Mouse (Mus musculus) left cerebral cortex, postnatal 14 days (tissue): Measurements from ENCODE around the gene Myo10. TPM values are rescaled to one million over a fixed set of nuclear protein-coding genes. Genes with fewer than 3 reads are reported as not detected.
"Not testable (repeated sequence)": the region's sequence is repeated elsewhere in the genome, so short reads cannot be mapped to it uniquely, and the experiment has no call there.

ENCODE experiments used
- DNase-seq, 2 experiments: peaks; one replicate each; pipeline ENCODE4 v3.0.0; 2021 to 2022; ENCODE audit warnings: low spot score in 2 of 2, mixed read lengths in 1 of 2
- intact Hi-C: fragments of 180-260 bp; cut with DNase I; formaldehyde crosslinking; loops from one replicate; pipeline ENCODE4 v1.15.1; 2025
- total RNA-seq, 2 experiments: library from RNA; stranded (reverse); gene quantifications; 2 replicates each; pipeline ENCODE4 v1.2.3; 2021

Myo10 gene
- total RNA-seq, 2 experiments from 2014 or later: 44.0 to 48.1 TPM

GRCm38 (mm10) chr15:25707891-25708290 is 85.6 kb downstream of the Myo10 start:
- intact Hi-C loops: no loop called here
- no peak for DNase-seq

GRCm38 (mm10) chr15:25710876-25711275 is 88.6 kb downstream of the Myo10 start:
- no peak for DNase-seq
- intact Hi-C loops: no loop called here

- intact Hi-C loops: no loop called here
- no peak for DNase-seq
Observed at GRCm38 (mm10) chr15:25712877-25713276, 90.6 kb downstream of the Myo10 start.

GRCm38 (mm10) chr15:25713587-25714361 is 91.4 kb downstream of the Myo10 start:
- intact Hi-C loops: no loop called here
- peak; percentile 38 to 51 for DNase-seq

- no peak for DNase-seq
- intact Hi-C loops: loop anchor here (5.0 kb wide), 1 partner anchor 273 kb away; no protein-coding TSS in a partner anchor
Observed at GRCm38 (mm10) chr15:25715218-25715995, 93.1 kb downstream of the Myo10 start.

GRCm38 (mm10) chr15:25715996-25716395 is 93.7 kb downstream of the Myo10 start:
- intact Hi-C loops: loop anchor here (2.0 to 5.0 kb wide), 3 partner anchors 231 to 1125 kb away; no protein-coding TSS in a partner anchor
- DNase-seq: no peak

GRCm38 (mm10) chr15:25717006-25717405 is 94.7 kb downstream of the Myo10 start:
- intact Hi-C loops: loop anchor here (1.0 to 5.0 kb wide), 4 partner anchors 232 to 1126 kb away; no protein-coding TSS in a partner anchor
- peak; percentile 86 to 93 for DNase-seq

GRCm38 (mm10) chr15:25718104-25718503 is 95.8 kb downstream of the Myo10 start:
- intact Hi-C loops: loop anchor here (5.0 kb wide), 1 partner anchor 276 kb away; no protein-coding TSS in a partner anchor
- not testable (repeated sequence) for DNase-seq

- no peak for DNase-seq
- intact Hi-C loops: loop anchor here (5.0 kb wide), 1 partner anchor 277 kb away; no protein-coding TSS in a partner anchor
Observed at GRCm38 (mm10) chr15:25719270-25719669, 96.9 kb downstream of the Myo10 start.

GRCm38 (mm10) chr15:25720263-25720662 is 97.9 kb downstream of the Myo10 start:
- intact Hi-C loops: no loop called here
- no peak for DNase-seq

- intact Hi-C loops: no loop called here
Observed at GRCm38 (mm10) chr15:25723281-25724113, 101.2 kb downstream of the Myo10 start.

GRCm38 (mm10) chr15:25724549-25724948 is 102.2 kb downstream of the Myo10 start:
- intact Hi-C loops: no loop called here

More at GRCm38 (mm10) chr15:25723281-25724113, 101.2 kb downstream of the Myo10 start:
- no peak for DNase-seq

GRCm38 (mm10) chr15:25726814-25727213 is 104.5 kb downstream of the Myo10 start:
- intact Hi-C loops: no loop called here
- DNase-seq: no peak

More at GRCm38 (mm10) chr15:25724549-25724948, 102.2 kb downstream of the Myo10 start:
- DNase-seq: no peak

GRCm38 (mm10) chr15:25728501-25728900 is 106.2 kb downstream of the Myo10 start:
- intact Hi-C loops: no loop called here
- DNase-seq: no peak

GRCm38 (mm10) chr15:25731053-25731452 is 108.7 kb downstream of the Myo10 start:
- DNase-seq: peak; percentile 50 to 63
- intact Hi-C loops: loop anchor here (5.0 kb wide), 2 partner anchors 61 to 226 kb away; no protein-coding TSS in a partner anchor

GRCm38 (mm10) chr15:25732758-25733428 is 110.6 kb downstream of the Myo10 start:
- intact Hi-C loops: loop anchor here (5.0 kb wide), 2 partner anchors 59 to 224 kb away; no protein-coding TSS in a partner anchor
- peak; percentile 63 to 77 for DNase-seq

- intact Hi-C loops: loop anchor here (5.0 kb wide), 2 partner anchors 58 to 223 kb away; no protein-coding TSS in a partner anchor
- DNase-seq: no peak
Observed at GRCm38 (mm10) chr15:25733739-25734430, 111.6 kb downstream of the Myo10 start.

- DNase-seq: no peak
- intact Hi-C loops: no loop called here
Observed at GRCm38 (mm10) chr15:25736531-25736930, 114.2 kb downstream of the Myo10 start.
